Mouse (Mus musculus) liver, postnatal 0 days (tissue): ENCODE results near the gene Fkbp6. TPM values are rescaled to one million over a fixed set of nuclear protein-coding genes. Genes with fewer than 3 reads are reported as not detected.

Experiments
- ATAC-seq: fragments of 200-750 bp; cut with Nextera tagmentation; 2 replicates; pipeline ENCODE4 v1.8.0; 2017; ENCODE audit warnings: mild to moderate bottlenecking, moderate library complexity
- DNase-seq: peaks from one replicate; pipeline ENCODE4 v3.0.0-alpha.2; 2016
- H3K27ac ChIP-seq: fragments of 300-500 bp; sonication (generic); 2 replicates; pipeline ENCODE4 v1.5.1; 2014; ENCODE audit warnings: antibody characterized with exemption, moderate library complexity, mild to moderate bottlenecking, low read depth
- H3K27me3 ChIP-seq: fragments of 300-500 bp; sonication (generic); 2 replicates; pipeline ENCODE4 v1.6.1; 2014; ENCODE audit warnings: low read length, control low read depth, mixed read lengths; ENCODE audit not compliant: insufficient read depth
- H3K36me3 ChIP-seq: fragments of 300-500 bp; sonication (generic); replicated peaks from 2 replicates; pipeline ENCODE4 v1.6.1; 2014; ENCODE audit warnings: mild to moderate bottlenecking, control low read depth, low read length, moderate library complexity, mixed read lengths; ENCODE audit not compliant: insufficient read depth
- H3K4me1 ChIP-seq: fragments of 300-500 bp; sonication (generic); 2 replicates; pipeline ENCODE4 v1.6.1; 2014; ENCODE audit warnings: antibody characterized with exemption, mild to moderate bottlenecking, control low read depth; ENCODE audit not compliant: insufficient read depth
- H3K4me2 ChIP-seq: fragments of 300-500 bp; sonication (generic); 2 replicates; pipeline ENCODE4 v1.6.1; 2014; ENCODE audit warnings: low read depth, mild to moderate bottlenecking, low read length, moderate library complexity, mixed read lengths
- H3K4me3 ChIP-seq: fragments of 300-500 bp; sonication (generic); 2 replicates; pipeline ENCODE4 v1.5.1; 2014; ENCODE audit warnings: low read depth, low read length
- H3K9ac ChIP-seq: fragments of 300-500 bp; sonication (generic); replicated peaks from 2 replicates; pipeline ENCODE4 v1.6.1; 2014; ENCODE audit warnings: mild to moderate bottlenecking, moderate library complexity
- H3K9me3 ChIP-seq: fragments of 300-500 bp; sonication (generic); 2 replicates; pipeline ENCODE4 v1.6.1; 2016; ENCODE audit warnings: mild to moderate bottlenecking, control low read depth, low read length, mixed read lengths
- CTCF ChIP-seq: sonication (generic); IDR thresholded peaks from 2 replicates; pipeline ENCODE4 v1.5.1; 2016; ENCODE audit warnings: antibody characterized with exemption, low read depth
- EP300 ChIP-seq: IDR thresholded peaks from 2 replicates; pipeline ENCODE4 v1.6.1; 2016; ENCODE audit warnings: antibody characterized with exemption, low read depth, mild to moderate bottlenecking
- WGBS: fragments of 180-500 bp; shearing (Covaris S2); extraction: QIAGEN DNeasy Blood & Tissue Kit; methylation state at CpG from one replicate; pipeline ENCODE4 v1.1.7; 2014; ENCODE audit not compliant: insufficient replicate concordance; 5-methylcytosine and 5-hydroxymethylcytosine counted together
- polyA plus RNA-seq: library from polyadenylated mRNA; unstranded; fragments of >200 nt; fragmentation: Nextera tagmentation; extraction: Ambion mirVana; gene quantifications from 2 replicates; pipeline ENCODE4 v1.2.1, GENCODE M21; 2015

The Fkbp6 gene
- polyA plus RNA-seq, 1 experiment from 2014 or later: not detected

DNA sequence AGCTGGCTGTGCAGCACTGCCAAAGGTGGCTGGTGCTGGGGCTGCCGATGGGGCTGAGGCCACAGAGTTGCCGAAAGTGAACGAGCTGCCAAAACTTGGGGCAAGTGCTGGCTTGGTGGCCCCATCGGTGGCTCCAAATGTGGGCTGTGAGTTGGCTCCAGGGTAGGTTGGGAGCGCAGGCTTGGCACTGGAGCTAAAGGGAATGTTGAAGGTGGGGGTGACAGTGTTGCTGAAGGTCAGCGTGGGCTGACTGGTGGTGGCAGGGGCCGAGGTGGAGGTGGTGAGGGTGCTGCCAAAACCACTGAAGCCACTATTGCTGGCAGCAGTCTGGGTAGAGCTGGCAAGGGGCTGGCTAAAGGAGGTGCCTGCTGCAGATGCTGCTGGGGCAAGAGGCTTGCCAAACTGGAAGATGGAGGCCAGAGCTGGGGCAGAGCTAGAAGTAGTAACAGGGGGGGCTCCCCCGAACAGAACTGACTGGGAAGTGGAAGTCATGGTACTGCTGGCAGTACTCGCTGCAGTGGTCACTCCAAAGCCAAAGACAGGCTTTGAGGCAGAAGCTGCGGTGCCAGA lies 31.6 kb upstream of the Fkbp6 start:
- H3K27ac ChIP-seq: no peak overlapping the region
- no peaks in the 10 kb centered on the region for H3K4me1 ChIP-seq
- H3K36me3 ChIP-seq: peaks cover 84% of the 10 kb centered on the region
- WGBS: 91% methylated on average over 10 of the region's 10 CpGs
- ATAC-seq (no peak), DNase-seq (no peak)
- H3K4me3 ChIP-seq: no peak overlapping the region
- H3K9me3 ChIP-seq: no peaks in the 10 kb centered on the region
- TF ChIP-seq EP300 (no peak), CTCF (no peak)
- H3K4me2 ChIP-seq: no peak overlapping the region
- no peaks in the 10 kb centered on the region for H3K27me3 ChIP-seq
- H3K9ac ChIP-seq: no peak overlapping the region

DNA sequence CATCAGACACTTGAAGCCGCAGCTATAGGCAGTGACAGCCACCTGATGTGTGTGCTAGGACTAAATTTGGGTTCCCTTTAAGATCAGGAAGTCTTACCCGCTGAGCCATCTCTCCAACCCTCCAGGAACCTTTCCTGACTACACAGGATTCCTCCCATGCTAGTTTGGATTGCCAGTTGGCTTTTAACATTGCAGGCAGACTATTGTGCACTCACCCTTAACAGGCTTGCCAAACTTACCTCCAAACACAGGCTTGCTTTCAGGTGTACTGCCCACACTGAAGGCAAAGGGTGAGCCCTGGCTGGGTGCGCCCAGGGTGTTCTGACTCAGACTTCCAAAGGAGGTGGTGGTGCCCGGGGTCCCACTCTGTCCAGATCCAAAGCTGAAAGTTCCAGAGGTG lies 30.8 kb upstream of the Fkbp6 start:
- Histone ChIP-seq H3K9me3 (no peaks in the 10 kb centered on the region), H3K4me2 (no peak overlapping the region), H3K27ac (no peak overlapping the region), H3K27me3 (no peaks in the 10 kb centered on the region), H3K36me3 (peaks cover 88% of the 10 kb centered on the region), H3K4me3 (no peak overlapping the region), H3K9ac (no peak overlapping the region), H3K4me1 (no peaks in the 10 kb centered on the region)
- no peak for ATAC-seq
- no peak for DNase-seq
- 88% methylated on average over 4 of the region's 4 CpGs for WGBS
- TF ChIP-seq EP300 (no peak), CTCF (no peak)

DNA sequence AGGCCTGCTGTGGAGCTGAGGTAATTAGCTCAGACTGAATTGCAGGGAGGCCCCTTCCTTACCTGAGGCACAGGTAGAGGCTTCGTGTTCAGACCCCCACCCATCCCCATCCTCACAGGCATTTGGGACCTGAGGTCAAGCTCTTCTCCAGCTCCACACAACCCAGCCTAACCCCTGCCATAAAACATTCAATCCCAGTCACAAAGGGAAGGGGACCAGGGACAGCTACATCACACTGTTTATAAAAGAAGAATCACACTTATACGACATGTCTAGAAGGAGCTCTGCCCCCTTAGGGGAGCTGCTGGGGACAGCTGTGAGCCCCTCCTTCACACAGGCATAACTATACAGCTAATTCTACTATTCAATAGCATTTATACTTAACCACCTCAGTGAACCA lies 26.5 kb upstream of the Fkbp6 start:
- DNase-seq (no peak), ATAC-seq (no peak)
- Histone ChIP-seq H3K4me1 (no peaks in the 10 kb centered on the region), H3K4me2 (no peak overlapping the region), H3K27ac (no peak overlapping the region), H3K4me3 (no peak overlapping the region), H3K27me3 (no peaks in the 10 kb centered on the region), H3K9me3 (no peaks in the 10 kb centered on the region), H3K36me3 (peaks cover 70% of the 10 kb centered on the region), H3K9ac (no peak overlapping the region)
- TF ChIP-seq EP300 (no peak), CTCF (no peak)
- WGBS: 75% methylated on average over 2 of the region's 2 CpGs

DNA sequence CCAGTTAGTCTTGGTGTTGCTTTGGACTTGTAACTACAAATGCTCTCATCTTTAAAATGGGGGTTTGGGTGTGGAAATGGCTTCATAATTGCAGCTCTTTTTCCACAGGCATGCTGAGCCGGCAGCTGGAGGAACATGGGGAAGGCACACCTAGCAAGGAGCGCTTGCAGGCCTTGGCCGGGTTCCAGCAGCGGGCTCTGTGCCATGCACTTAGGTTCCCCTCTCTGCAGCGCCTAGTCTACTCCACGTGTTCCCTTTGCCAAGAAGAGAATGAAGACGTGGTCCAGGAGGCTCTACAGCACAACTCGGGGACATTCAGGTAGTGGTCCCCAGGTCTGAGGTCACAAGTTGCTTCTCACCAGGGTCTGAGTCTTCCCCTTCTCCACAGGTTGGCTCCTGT lies 25.3 kb upstream of the Fkbp6 start:
- WGBS: 82% methylated on average over 8 of the region's 8 CpGs
- no peaks in the 10 kb centered on the region for H3K27me3 ChIP-seq
- H3K4me2 ChIP-seq: no peak overlapping the region
- H3K9me3 ChIP-seq: no peaks in the 10 kb centered on the region
- no peak overlapping the region for H3K4me3 ChIP-seq
- peaks cover 59% of the 10 kb centered on the region for H3K36me3 ChIP-seq
- no peak overlapping the region for H3K27ac ChIP-seq
- DNase-seq (no peak), ATAC-seq (no peak)
- no peak overlapping the region for H3K9ac ChIP-seq
- TF ChIP-seq CTCF: no peak
- TF ChIP-seq EP300: no peak
- H3K4me1 ChIP-seq: peaks cover 7% of the 10 kb centered on the region

- 91% methylated on average over 5 of the region's 5 CpGs for WGBS
These were observed 23.8 kb upstream of the Fkbp6 start for GRCm38 (mm10) chr5:135373601-135374000.

DNA sequence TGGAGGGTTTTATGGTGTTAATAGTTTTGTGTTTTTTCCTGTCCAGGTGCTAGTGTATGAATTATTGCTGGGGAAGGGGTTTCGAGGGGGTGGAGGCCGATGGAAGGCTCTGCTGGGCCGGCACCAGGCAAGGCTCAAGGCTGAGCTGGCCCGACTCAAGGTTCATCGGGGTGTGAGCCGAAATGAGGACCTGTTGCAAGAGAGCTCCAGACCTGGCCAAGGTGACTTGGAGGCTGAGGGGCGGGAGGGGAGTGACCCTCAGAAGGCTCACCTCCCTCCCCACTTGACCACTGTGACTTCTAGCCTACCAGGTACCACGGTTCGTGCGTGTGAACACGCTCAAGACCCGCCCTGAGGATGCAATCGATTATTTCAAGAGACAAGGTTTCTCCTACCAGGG lies 21.4 kb upstream of the Fkbp6 start:
- H3K36me3 ChIP-seq: peaks cover 28% of the 10 kb centered on the region
- no peak overlapping the region for H3K4me3 ChIP-seq
- no peaks in the 10 kb centered on the region for H3K27me3 ChIP-seq
- H3K27ac ChIP-seq: no peak overlapping the region
- H3K9ac ChIP-seq: no peak overlapping the region
- TF ChIP-seq CTCF (no peak), EP300 (no peak)
- DNase-seq (no peak), ATAC-seq (no peak)
- WGBS: 90% methylated on average over 13 of the region's 13 CpGs
- no peak overlapping the region for H3K4me2 ChIP-seq
- H3K9me3 ChIP-seq: no peaks in the 10 kb centered on the region
- H3K4me1 ChIP-seq: peaks cover 12% of the 10 kb centered on the region

More at GRCm38 (mm10) chr5:135373601-135374000, 23.8 kb upstream of the Fkbp6 start:
- Histone ChIP-seq H3K9ac (no peak overlapping the region), H3K9me3 (no peaks in the 10 kb centered on the region), H3K4me3 (no peak overlapping the region), H3K27ac (no peak overlapping the region), H3K4me2 (no peak overlapping the region), H3K4me1 (peaks cover 12% of the 10 kb centered on the region), H3K27me3 (no peaks in the 10 kb centered on the region), H3K36me3 (peaks cover 44% of the 10 kb centered on the region)
- TF ChIP-seq CTCF (0 out of 2 replicates have a peak, but pooled peaks have one; percentile 24), EP300 (no peak)
- ATAC-seq (no peak), DNase-seq (no peak)
